Mouse (Mus musculus) neural tube, embryonic 11.5 days (tissue): ENCODE data around the gene Copg2. TPM values are rescaled to one million over a fixed set of nuclear protein-coding genes. Genes with fewer than 3 reads are reported as not detected.

ENCODE experiments used
- ATAC-seq: fragments of 200-750 bp; cut with Nextera tagmentation; 2 replicates; pipeline ENCODE4 v1.8.0; 2017; ENCODE audit warnings: moderate number of reproducible peaks, mild to moderate bottlenecking, moderate TSS enrichment, moderate library complexity; ENCODE audit not compliant: insufficient read depth, low FRiP score, low TSS enrichment
- DNase-seq: peaks from one replicate; pipeline ENCODE4 v3.0.0-alpha.2; 2015; ENCODE audit warnings: low spot score
- H3K27ac ChIP-seq: fragments of 300-500 bp; sonication (generic); 2 replicates; pipeline ENCODE4 v1.5.1; 2014; ENCODE audit warnings: low read depth, mild to moderate bottlenecking, low read length
- H3K27me3 ChIP-seq: fragments of 300-500 bp; sonication (generic); 2 replicates; pipeline ENCODE4 v1.6.1; 2014; ENCODE audit warnings: mild to moderate bottlenecking, low read length, mixed read lengths; ENCODE audit not compliant: control insufficient read depth, insufficient read depth
- H3K36me3 ChIP-seq: fragments of 300-500 bp; sonication (generic); 2 replicates; pipeline ENCODE4 v1.6.1; 2014; ENCODE audit warnings: mild to moderate bottlenecking, low read length, moderate library complexity, mixed read lengths; ENCODE audit not compliant: control insufficient read depth, insufficient read depth
- H3K4me1 ChIP-seq: fragments of 300-500 bp; sonication (generic); 2 replicates; pipeline ENCODE4 v1.6.1; 2014; ENCODE audit warnings: low read length, mixed read lengths; ENCODE audit not compliant: control insufficient read depth, insufficient read depth
- H3K4me2 ChIP-seq: fragments of 300-500 bp; sonication (generic); 2 replicates; pipeline ENCODE4 v1.6.1; 2014; ENCODE audit warnings: low read depth, mild to moderate bottlenecking, moderate library complexity
- H3K4me3 ChIP-seq: fragments of 300-500 bp; sonication (generic); 2 replicates; pipeline ENCODE4 v1.5.1; 2014; ENCODE audit warnings: low read depth, low read length
- H3K9ac ChIP-seq: fragments of 300-500 bp; sonication (generic); 2 replicates; pipeline ENCODE4 v1.6.1; 2014; ENCODE audit warnings: mild to moderate bottlenecking, low read length
- H3K9me3 ChIP-seq: fragments of 300-500 bp; sonication (generic); 2 replicates; pipeline ENCODE4 v1.6.1; 2016; ENCODE audit warnings: low read length; ENCODE audit not compliant: control insufficient read depth
- WGBS: fragments of 180-500 bp; shearing (Covaris S2); extraction: QIAGEN DNeasy Blood & Tissue Kit; methylation state at CpG from one replicate; pipeline ENCODE4 v1.1.7; 2014; 5-methylcytosine and 5-hydroxymethylcytosine counted together
- polyA plus RNA-seq: library from polyadenylated mRNA; unstranded; fragments of >200 nt; fragmentation: Nextera tagmentation; extraction: Ambion mirVana; gene quantifications from 2 replicates; pipeline ENCODE4 v1.2.1, GENCODE M21; 2014

Gene Copg2
- polyA plus RNA-seq, 1 experiment from 2014 or later: 43.6 TPM

DNA sequence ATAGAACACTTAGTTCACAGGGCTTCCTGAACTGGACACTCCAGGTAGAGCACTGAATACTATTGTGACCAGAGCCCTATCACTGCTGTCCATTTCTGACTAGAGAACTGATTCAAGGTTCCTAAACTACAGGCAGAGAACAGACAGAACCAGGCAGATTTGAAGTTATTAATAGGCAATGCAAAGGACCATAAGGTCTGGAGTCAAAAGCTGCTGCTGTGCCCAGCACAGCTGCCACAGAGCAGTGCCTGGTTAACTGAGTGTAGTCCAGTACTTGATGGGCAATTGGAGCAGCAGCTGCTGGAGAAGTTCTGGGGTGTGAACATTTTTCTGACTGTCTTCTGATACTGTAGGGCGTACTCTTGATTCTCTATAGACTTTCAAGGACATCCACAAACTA lies 30.1 kb downstream of the Copg2 start:
- WGBS: 93% methylated on average over 1 of the region's 1 CpGs
- no peak for ATAC-seq

DNA sequence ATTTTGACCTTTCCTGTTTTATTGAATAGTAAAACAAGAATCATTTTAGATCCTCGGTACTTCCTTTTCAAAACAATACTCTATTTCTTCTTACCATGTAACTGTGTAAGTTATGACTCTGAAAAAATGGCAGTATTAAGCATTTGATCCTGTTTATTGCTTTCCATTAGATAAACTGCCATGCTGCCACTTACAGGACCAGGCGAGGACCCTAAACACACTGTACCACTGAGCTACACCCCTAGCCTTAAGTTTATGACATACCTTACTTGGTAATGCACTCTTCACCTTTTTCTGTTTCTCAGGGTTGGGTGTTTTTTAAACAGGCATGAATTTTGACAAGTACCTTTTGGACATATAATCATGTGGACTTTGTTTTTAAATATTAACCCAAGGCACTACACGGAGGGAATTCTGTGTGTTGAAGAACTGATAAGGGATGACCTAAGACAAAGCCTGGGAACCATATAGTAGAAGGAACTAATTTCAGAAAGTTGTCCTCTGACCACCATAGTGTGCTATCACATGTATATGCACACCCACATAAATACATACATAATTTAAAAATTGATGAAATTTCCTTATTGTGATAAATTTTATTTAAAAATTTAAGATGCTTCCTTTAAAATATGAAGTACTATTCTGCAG lies 31.4 kb downstream of the Copg2 start:
- WGBS: 84% methylated on average over 3 of the region's 3 CpGs
- ATAC-seq: no peak
- H3K9me3 ChIP-seq: no peaks in the 10 kb centered on the region
- H3K27me3 ChIP-seq: no peaks in the 10 kb centered on the region
- DNase-seq: no peak
- no peak overlapping the region for H3K27ac ChIP-seq
- no peaks in the 10 kb centered on the region for H3K36me3 ChIP-seq
- no peaks in the 10 kb centered on the region for H3K4me1 ChIP-seq
- H3K4me3 ChIP-seq: no peak overlapping the region
- no peak overlapping the region for H3K4me2 ChIP-seq
- H3K9ac ChIP-seq: no peak overlapping the region

More for the DNA sequence above, 30.1 kb downstream of the Copg2 start:
- H3K4me1 ChIP-seq: no peaks in the 10 kb centered on the region
- no peaks in the 10 kb centered on the region for H3K27me3 ChIP-seq
- H3K4me3 ChIP-seq: no peak overlapping the region
- H3K9ac ChIP-seq: no peak overlapping the region
- no peaks in the 10 kb centered on the region for H3K9me3 ChIP-seq
- H3K4me2 ChIP-seq: no peak overlapping the region
- H3K36me3 ChIP-seq: no peaks in the 10 kb centered on the region
- H3K27ac ChIP-seq: no peak overlapping the region
- DNase-seq: no peak

DNA sequence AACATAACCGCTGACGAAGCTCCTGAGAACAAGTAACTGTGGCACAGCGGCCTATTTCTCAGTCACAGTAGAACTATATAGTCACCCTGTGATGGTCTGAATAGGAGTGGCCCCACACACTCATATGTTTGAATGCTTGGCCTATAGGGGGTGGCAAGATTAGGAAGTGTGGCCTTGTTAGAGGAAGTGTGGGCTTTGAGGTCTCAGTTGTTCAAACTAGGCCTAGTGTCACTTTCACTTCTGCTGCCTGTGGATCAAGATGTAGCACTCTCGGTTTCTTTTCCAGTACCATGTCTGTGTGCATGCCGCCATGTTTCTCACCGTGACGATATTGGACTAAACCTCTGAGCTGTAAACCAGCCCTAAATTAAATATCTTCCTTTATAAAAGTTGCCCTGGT lies 40.6 kb downstream of the Copg2 start:
- WGBS: 95% methylated on average over 7 of the region's 7 CpGs
- Histone ChIP-seq H3K4me2 (no peak overlapping the region), H3K9ac (no peak overlapping the region), H3K4me3 (no peak overlapping the region), H3K27me3 (no peaks in the 10 kb centered on the region), H3K27ac (no peak overlapping the region), H3K9me3 (no peaks in the 10 kb centered on the region), H3K4me1 (no peaks in the 10 kb centered on the region), H3K36me3 (0 out of 2 replicates have a peak, but pooled peaks cover 2% of the 10 kb centered on the region)
- DNase-seq: no peak
- no peak for ATAC-seq

DNA sequence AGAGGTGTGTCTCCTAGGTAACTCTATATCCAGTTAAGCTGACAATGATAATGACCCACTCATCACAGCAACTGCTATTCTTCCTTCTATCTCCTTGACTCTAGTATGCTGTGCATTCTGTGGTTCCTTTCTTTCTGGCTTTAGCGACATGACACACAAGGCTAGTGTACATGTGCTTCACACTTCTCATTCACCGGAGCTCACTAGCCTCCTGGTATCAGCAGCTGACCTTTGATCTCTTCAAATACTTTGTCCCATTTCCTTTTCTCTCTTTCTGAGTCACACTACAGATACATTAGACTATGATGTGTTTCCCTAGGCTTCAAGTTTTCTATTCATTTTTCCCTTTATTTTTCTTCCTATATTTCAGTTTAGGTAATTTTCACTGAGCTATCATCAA lies 41.4 kb downstream of the Copg2 start:
- Histone ChIP-seq H3K4me1 (no peaks in the 10 kb centered on the region), H3K36me3 (0 out of 2 replicates have a peak, but pooled peaks cover 2% of the 10 kb centered on the region), H3K4me3 (no peak overlapping the region), H3K9me3 (no peaks in the 10 kb centered on the region), H3K4me2 (no peak overlapping the region), H3K27ac (no peak overlapping the region), H3K9ac (no peak overlapping the region), H3K27me3 (no peaks in the 10 kb centered on the region)
- ATAC-seq (no peak), DNase-seq (no peak)
- 86% methylated on average over 2 of the region's 2 CpGs for WGBS

DNA sequence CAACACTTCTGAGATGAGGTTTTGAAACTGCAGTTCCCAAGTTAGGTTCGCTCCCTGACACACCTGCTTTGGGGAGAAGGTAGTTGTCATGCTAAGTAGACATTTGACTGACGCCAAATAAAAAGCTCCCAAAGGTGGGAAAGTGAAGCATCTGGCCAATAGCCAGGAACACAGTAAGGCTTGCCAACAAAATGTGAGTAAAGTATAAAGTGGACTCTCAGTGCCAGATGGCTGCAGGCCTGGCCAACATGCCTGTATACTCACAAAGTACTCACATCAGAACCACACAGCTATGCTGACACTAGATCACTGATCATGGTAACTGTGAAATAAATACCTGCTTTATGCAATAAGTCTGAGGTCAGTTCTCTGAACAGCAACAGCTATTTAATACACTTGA lies 46.8 kb downstream of the Copg2 start:
- WGBS: 81% methylated on average over 2 of the region's 2 CpGs
- H3K27ac ChIP-seq: no peak overlapping the region
- ATAC-seq: no peak

DNA sequence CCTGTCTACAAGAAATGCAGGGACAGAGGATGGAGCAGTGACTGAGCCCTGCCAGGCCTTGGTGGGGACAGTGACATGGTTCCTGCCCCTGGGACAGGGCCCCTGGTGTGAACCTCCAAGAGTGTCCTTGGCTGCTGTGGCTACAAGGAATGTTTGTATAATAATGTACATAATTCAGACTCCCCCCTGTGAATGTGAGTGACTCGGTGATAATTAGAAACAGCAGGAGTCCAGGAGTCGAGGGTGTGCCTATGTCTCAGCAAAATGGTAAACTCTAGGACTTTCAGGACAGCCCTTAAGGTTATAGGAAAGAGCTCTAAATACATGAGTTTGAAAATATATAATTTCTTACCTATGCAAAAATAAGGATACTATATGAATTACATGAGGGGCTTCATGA lies 64.4 kb downstream of the Copg2 start:
- Histone ChIP-seq H3K9ac (no peak overlapping the region), H3K36me3 (no peaks in the 10 kb centered on the region), H3K27me3 (no peaks in the 10 kb centered on the region), H3K4me3 (no peak overlapping the region), H3K4me1 (no peaks in the 10 kb centered on the region), H3K9me3 (no peaks in the 10 kb centered on the region), H3K4me2 (no peak overlapping the region), H3K27ac (no peak overlapping the region)
- DNase-seq: no peak
- no peak for ATAC-seq
- WGBS: 72% methylated on average over 2 of the region's 2 CpGs

More for the DNA sequence above, 46.8 kb downstream of the Copg2 start:
- Histone ChIP-seq H3K4me1 (no peaks in the 10 kb centered on the region), H3K9me3 (no peaks in the 10 kb centered on the region), H3K9ac (no peak overlapping the region), H3K27me3 (no peaks in the 10 kb centered on the region), H3K36me3 (0 out of 2 replicates have a peak, but pooled peaks cover 2% of the 10 kb centered on the region), H3K4me3 (no peak overlapping the region), H3K4me2 (no peak overlapping the region)
- DNase-seq: no peak

DNA sequence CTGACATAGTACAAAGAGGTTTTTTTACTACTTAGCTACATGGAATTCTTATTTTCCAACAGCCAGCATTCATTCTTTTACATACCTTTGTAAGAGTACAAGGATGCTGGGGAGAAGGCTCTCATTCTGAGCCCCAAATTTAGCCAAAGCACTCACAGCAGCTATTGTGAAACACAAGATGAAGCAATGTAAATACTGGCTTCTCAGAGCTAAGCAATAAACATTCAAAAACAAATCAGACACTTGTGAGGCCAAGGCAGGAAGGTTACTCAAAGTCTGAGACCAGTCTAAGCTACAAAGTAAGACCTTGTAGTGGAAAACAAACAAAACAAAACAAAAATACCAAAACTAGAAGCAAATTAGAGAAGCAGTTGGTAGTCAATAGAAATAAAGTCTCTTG lies 83.0 kb downstream of the Copg2 start:
- Histone ChIP-seq H3K4me2 (no peak overlapping the region), H3K9me3 (no peaks in the 10 kb centered on the region), H3K36me3 (no peaks in the 10 kb centered on the region), H3K4me3 (no peak overlapping the region), H3K27ac (no peak overlapping the region), H3K4me1 (no peaks in the 10 kb centered on the region), H3K9ac (no peak overlapping the region), H3K27me3 (no peaks in the 10 kb centered on the region)
- DNase-seq (no peak), ATAC-seq (no peak)

DNA sequence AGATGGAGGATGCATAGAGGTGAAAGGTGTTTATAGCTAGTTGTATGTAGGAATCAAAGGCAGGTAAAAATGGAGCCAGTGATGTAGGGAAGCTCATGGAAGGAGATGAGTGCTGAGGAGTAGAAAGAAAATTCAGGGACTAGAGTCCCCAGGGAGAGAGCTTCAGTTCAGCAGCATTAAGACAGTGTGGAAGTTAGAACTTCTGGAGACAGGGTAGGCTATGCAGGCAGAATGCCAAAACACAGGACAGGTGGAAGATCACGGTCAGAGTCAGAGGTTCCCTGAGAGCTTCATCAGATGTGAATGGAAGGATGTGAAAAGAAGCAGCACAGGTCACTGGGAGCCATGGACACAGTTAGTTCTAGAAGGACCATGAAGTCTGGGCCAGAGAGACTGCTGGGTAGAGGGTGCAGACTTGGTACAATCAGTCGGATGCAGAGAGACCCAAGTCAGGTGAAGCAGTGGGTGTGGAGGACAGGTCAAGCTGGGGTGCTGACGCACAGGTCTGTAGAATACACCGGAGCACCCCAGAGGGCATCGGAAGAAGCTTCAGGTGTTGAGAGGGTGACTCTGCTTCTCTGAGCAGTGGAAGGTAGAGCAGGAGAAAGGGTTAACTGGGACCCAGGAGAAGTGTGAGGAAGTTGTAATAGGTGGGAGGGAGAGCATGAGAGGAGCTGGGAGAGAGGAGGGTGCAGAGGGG lies 91.4 kb downstream of the Copg2 start:
- no peak for ATAC-seq

More for the DNA sequence above, 91.4 kb downstream of the Copg2 start:
- 92% methylated on average over 5 of the region's 5 CpGs for WGBS
- Histone ChIP-seq H3K36me3 (peaks cover 11% of the 10 kb centered on the region), H3K4me1 (no peaks in the 10 kb centered on the region), H3K27ac (no peak overlapping the region), H3K9me3 (no peaks in the 10 kb centered on the region), H3K4me2 (no peak overlapping the region), H3K27me3 (no peaks in the 10 kb centered on the region), H3K4me3 (no peak overlapping the region), H3K9ac (no peak overlapping the region)
- no peak for DNase-seq
